Mouse (Mus musculus): ENCODE measurements around the gene Etv5. TPM values are rescaled to one million over a fixed set of nuclear protein-coding genes. Genes with fewer than 3 reads are reported as not detected.

Gene Etv5
- polyA plus RNA-seq, 1 experiment from 2014 or later: 23.8 TPM

DNA sequence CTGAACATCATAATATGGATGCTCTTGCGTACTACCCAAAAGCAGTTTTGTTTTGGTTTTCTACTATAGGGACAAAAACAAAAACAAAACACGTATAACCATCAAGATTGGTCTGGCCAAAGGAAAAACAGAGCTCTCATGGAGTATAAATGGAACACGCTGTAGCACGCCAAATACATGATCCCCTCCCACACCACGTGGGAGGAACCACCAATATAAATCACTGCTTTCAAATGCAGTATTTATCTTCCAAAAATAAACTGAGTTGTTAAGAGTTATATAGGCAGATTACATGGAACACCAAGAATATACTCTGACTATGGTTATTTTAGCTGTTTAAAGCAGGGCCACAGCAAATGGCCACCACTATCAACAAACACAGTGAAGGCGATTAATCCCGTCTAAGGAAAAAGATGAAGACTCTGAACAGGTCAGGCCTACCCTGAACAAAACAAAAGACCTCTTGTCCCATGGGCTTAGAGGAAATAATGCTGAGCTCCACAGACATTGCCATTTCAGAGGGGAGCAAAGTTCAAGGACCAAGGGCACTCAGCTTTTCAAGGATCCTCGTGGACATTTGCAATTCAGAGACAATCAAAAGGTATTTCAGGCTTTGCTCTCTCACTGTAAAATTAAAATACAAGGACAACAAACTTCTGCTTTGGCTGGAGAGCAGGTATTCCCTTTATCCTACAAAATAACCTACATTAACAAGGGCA is 30.7 kb downstream of the Etv5 start:
- Histone ChIP-seq H3K9me3 (replicated peaks) (no peaks in the 10 kb centered on the region), H3K4me2 (no peak overlapping the region), H3K4me1 (replicated peaks) (peaks cover 7% of the 10 kb centered on the region; the same call in 1 of the 2 replicates), H3K36me3 (peaks cover 21% of the 10 kb centered on the region), H3K9ac (no peak overlapping the region), H3K4me3 (no peak overlapping the region), H3K27ac (ENCODE audit: poor library complexity, severe bottlenecking) (no peak overlapping the region), H3K27me3 (replicated peaks) (no peaks in the 10 kb centered on the region)
- 79% methylated on average over 8 of the region's 8 CpGs for WGBS
- ATAC-seq (ENCODE audit: insufficient number of reproducible peaks, low FRiP score): no peak

DNA sequence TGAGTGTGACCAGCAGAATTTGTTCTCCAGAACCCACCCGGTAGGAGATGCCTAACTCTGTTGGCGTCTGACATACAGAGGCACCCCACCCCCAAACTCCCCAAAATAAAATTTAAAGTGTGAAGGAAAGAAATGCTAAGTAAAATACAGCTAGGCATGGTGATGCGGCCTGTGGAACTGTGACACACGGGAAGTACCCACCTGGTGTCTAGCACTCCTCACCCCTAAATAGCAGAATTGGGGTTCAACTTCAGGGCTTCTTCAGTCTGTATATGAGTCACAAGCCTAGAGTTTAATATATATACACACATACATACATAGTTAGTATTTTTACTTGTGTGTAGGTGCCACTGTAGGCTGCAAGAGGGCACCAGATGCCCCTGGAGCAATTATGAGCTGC is 32.8 kb downstream of the Etv5 start:
- Histone ChIP-seq H3K9ac (no peak overlapping the region), H3K4me1 (replicated peaks) (peaks cover 3% of the 10 kb centered on the region; the same call in 1 of the 2 replicates), H3K4me3 (no peak overlapping the region), H3K27ac (ENCODE audit: poor library complexity, severe bottlenecking) (no peak overlapping the region), H3K4me2 (no peak overlapping the region), H3K9me3 (replicated peaks) (no peaks in the 10 kb centered on the region), H3K36me3 (peaks cover 24% of the 10 kb centered on the region), H3K27me3 (replicated peaks) (no peaks in the 10 kb centered on the region)
- no peak for ATAC-seq (ENCODE audit: insufficient number of reproducible peaks, low FRiP score)
- 87% methylated on average over 4 of the region's 4 CpGs for WGBS

DNA sequence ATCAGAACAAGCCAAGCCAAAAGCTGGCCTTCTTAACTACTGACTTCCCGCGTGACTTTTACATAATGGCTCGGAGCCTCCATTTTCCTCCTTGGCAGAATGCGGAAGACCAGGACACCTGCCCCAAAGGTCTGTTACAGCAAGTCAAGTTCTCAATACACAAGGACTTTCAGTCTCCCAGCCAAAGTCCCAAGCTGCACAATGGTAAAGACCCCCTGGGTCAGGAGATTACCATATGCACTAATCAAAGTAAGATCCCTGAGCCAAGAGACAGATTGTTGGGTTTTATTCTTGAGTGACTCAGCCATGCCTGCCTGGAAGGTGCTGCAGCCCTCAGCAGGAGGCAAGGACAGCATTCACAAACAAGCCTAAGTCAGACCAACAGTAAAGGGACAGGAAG is 33.5 kb downstream of the Etv5 start:
- no peak for ATAC-seq (ENCODE audit: insufficient number of reproducible peaks, low FRiP score)
- 89% methylated on average over 4 of the region's 4 CpGs for WGBS
- Histone ChIP-seq H3K27me3 (replicated peaks) (no peaks in the 10 kb centered on the region), H3K36me3 (peaks cover 26% of the 10 kb centered on the region), H3K4me2 (no peak overlapping the region), H3K4me3 (no peak overlapping the region), H3K4me1 (replicated peaks) (peaks cover 3% of the 10 kb centered on the region; the same call in 1 of the 2 replicates), H3K27ac (ENCODE audit: poor library complexity, severe bottlenecking) (no peak overlapping the region), H3K9ac (no peak overlapping the region), H3K9me3 (replicated peaks) (no peaks in the 10 kb centered on the region)

DNA sequence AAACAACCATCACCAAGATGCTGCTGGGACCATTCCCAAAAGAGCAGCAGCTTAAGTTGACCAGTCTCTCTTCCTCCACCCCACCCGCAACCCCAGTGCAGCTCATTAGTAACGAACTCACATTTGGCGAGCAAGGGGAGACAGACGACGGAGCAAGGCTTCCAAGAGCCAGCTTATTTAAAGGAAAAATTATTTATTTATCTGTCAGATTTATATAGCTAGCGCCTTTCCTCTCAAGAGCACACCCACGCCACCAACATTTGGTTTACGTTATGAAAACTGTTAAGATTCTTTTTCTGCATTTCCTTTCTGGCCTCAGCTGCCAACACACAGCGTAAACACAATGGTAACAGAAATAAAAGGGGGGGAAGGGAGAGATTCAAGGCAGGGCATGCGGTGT is 34.0 kb downstream of the Etv5 start:
- Histone ChIP-seq H3K36me3 (peaks cover 31% of the 10 kb centered on the region), H3K4me1 (replicated peaks) (peaks cover 3% of the 10 kb centered on the region; the same call in 1 of the 2 replicates), H3K9ac (no peak overlapping the region), H3K27me3 (replicated peaks) (no peaks in the 10 kb centered on the region), H3K4me2 (no peak overlapping the region), H3K9me3 (replicated peaks) (no peaks in the 10 kb centered on the region), H3K4me3 (no peak overlapping the region), H3K27ac (ENCODE audit: poor library complexity, severe bottlenecking) (no peak overlapping the region)
- no peak for ATAC-seq (ENCODE audit: insufficient number of reproducible peaks, low FRiP score)
- 83% methylated on average over 10 of the region's 10 CpGs for WGBS

DNA sequence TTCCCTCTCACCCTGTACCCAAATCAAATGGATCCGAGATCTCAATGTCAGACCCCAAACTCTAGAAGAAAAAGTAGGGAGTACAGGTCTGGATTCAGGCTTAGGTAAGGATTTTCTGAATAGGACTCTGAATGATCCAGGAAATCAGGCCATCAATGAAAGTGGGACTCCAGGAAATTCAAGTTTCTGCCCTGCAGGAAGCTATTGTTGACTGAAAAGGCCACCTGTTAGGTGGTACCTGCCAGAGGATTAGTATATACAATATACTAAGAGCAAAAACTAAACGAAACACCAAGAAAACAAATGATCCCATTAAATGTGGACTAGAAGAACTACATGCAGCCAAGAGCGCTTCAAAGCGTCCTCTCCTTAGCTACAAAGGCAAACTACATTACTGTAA is 35.8 kb downstream of the Etv5 start:
- Histone ChIP-seq H3K4me2 (no peak overlapping the region), H3K9me3 (replicated peaks) (no peaks in the 10 kb centered on the region), H3K27ac (ENCODE audit: poor library complexity, severe bottlenecking) (no peak overlapping the region), H3K27me3 (replicated peaks) (no peaks in the 10 kb centered on the region), H3K4me1 (replicated peaks) (peaks cover 3% of the 10 kb centered on the region; the same call in 1 of the 2 replicates), H3K36me3 (peaks cover 41% of the 10 kb centered on the region), H3K4me3 (no peak overlapping the region), H3K9ac (no peak overlapping the region)
- WGBS: 88% methylated on average over 4 of the region's 4 CpGs
- ATAC-seq (ENCODE audit: insufficient number of reproducible peaks, low FRiP score): no peak

DNA sequence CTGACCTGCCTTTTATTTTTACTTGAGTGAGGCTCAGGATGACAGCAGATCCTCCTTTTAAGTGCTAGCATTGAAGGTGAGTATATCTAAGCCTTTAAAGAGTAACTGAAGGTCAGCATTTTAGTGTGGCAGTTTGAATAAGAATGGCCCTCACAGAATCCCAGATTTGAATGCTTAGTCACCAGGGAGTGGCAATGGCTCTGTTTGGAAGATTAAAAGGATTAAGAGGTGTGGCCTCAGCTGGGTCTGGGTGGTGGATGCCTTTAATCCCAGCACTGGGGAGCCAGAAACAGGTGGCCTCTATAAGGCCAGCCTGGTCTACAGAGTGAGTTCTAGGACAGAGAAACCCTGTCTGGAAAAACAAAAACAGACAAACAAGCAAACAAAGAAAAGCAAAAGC is 36.9 kb downstream of the Etv5 start:
- peaks cover 48% of the 10 kb centered on the region for H3K36me3 ChIP-seq
- H3K4me1 ChIP-seq (replicated peaks): peaks cover 3% of the 10 kb centered on the region; the same call in 1 of the 2 replicates
- H3K9me3 ChIP-seq (replicated peaks): no peaks in the 10 kb centered on the region
- no peaks in the 10 kb centered on the region for H3K27me3 ChIP-seq (replicated peaks)
- H3K4me2 ChIP-seq: no peak overlapping the region
- ATAC-seq (ENCODE audit: insufficient number of reproducible peaks, low FRiP score): no peak
- no peak overlapping the region for H3K4me3 ChIP-seq
- no peak overlapping the region for H3K9ac ChIP-seq
- H3K27ac ChIP-seq (ENCODE audit: poor library complexity, severe bottlenecking): no peak overlapping the region

DNA sequence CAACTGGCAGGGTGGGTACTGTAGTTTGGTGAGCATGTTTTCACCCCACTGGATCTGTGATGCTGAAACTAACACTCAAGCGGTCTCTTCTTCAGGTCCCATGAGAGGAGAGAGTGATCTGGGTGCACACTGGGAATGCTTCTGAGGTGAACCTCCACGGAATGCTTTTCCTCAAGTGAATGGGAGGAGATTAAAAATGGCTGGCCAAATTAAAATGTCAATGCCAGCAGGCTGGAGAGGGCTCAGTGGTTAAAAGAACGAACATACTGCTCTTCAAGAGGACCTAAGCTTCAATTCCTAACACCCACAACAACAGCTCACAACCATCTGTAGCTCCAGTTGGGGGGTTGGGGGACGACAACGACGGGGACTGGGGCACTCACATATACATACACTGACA is 39.3 kb downstream of the Etv5 start:
- H3K4me3 ChIP-seq: no peak overlapping the region
- no peak for ATAC-seq (ENCODE audit: insufficient number of reproducible peaks, low FRiP score)
- WGBS: 81% methylated on average over 6 of the region's 6 CpGs

DNA sequence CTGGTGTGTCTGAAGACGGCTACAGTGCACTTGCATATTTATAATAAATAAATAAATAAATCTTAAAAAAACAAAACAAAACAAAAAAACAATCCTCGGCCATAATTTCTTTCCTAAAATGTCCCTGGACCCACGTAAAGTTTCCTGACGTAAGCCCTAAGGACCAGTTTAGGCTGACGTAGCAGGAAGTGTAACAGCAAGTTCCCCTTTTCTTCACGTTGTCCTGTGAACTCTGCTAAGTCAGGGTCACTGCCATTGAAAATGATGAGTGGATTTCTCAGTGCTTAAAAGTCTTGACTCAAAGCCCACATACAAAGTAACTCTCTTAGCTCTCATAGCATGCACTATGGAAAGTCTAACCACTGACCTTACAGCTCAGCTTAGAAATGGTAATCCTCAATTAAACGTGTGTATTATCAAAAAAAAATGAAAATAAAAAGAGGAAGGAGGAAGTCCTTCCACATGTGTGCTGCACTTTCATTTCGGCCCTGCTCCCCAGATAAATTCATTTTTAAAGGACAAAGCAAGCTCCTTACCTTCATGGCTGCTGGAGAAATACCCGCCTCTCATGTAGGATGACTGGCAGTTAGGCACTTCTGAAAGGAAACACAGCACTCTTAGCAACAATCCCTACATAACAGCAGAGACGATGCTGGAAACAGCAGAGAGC is 40.6 kb downstream of the Etv5 start:
- Histone ChIP-seq H3K4me1 (replicated peaks) (no peaks in the 10 kb centered on the region), H3K36me3 (peaks cover 53% of the 10 kb centered on the region), H3K9ac (no peak overlapping the region), H3K27me3 (replicated peaks) (no peaks in the 10 kb centered on the region), H3K4me2 (no peak overlapping the region), H3K4me3 (no peak overlapping the region), H3K27ac (ENCODE audit: poor library complexity, severe bottlenecking) (no peak overlapping the region), H3K9me3 (replicated peaks) (no peaks in the 10 kb centered on the region)
- WGBS: 88% methylated on average over 10 of the region's 10 CpGs
- no peak for ATAC-seq (ENCODE audit: insufficient number of reproducible peaks, low FRiP score)

More for the DNA sequence above, 39.3 kb downstream of the Etv5 start:
- peaks cover 48% of the 10 kb centered on the region for H3K36me3 ChIP-seq
- no peak overlapping the region for H3K4me2 ChIP-seq
- no peaks in the 10 kb centered on the region for H3K9me3 ChIP-seq (replicated peaks)
- H3K4me1 ChIP-seq (replicated peaks): no peaks in the 10 kb centered on the region; the same call in 1 of the 2 replicates
- H3K27ac ChIP-seq (ENCODE audit: poor library complexity, severe bottlenecking): no peak overlapping the region
- H3K9ac ChIP-seq: no peak overlapping the region
- H3K27me3 ChIP-seq (replicated peaks): no peaks in the 10 kb centered on the region

DNA sequence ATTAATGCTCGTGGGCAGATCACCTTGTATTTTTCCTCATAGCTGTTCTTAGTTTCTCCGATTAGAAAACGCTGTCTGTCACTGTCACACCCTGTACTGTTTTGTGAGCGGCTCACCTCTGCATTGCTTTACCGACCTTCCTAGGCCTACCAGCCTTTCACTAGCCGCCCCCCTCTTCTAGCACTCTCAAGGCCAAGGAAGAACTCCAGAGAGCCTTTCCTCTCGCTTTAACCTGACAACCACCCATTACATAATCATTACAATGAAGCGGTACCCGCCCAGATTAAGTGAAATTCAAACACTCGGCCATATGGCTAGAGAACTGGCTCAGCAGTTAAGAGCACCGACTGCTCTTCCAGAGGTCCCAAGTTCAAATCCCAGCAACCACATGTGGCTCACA is 41.2 kb downstream of the Etv5 start:
- ATAC-seq (ENCODE audit: insufficient number of reproducible peaks, low FRiP score): no peak
- no peaks in the 10 kb centered on the region for H3K4me1 ChIP-seq (replicated peaks)
- no peak overlapping the region for H3K4me2 ChIP-seq
- WGBS: 84% methylated on average over 11 of the region's 11 CpGs
- no peak overlapping the region for H3K27ac ChIP-seq (ENCODE audit: poor library complexity, severe bottlenecking)
- H3K9me3 ChIP-seq (replicated peaks): no peaks in the 10 kb centered on the region
- peaks cover 56% of the 10 kb centered on the region for H3K36me3 ChIP-seq
- no peaks in the 10 kb centered on the region for H3K27me3 ChIP-seq (replicated peaks)
- H3K4me3 ChIP-seq: no peak overlapping the region
- no peak overlapping the region for H3K9ac ChIP-seq

DNA sequence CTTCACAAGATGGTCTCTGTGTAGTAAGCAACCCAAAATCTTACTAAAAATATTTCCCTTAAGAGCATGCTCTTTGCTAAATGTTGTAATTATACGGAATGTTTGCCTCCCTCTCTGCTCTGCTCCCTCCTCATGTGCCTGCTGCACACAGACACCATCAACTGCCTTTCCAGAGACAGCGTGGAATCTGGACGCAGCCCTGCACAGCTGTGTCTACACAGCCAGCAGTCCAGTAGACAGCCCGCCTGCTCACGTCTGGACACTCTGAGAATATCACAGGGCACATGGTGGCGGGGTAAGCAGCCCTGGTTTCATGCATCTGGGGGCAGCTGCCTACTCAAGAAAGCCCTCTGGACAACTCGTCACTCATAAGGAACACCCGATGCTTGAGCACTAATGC is 43.1 kb downstream of the Etv5 start:
- Histone ChIP-seq H3K4me1 (replicated peaks) (no peaks in the 10 kb centered on the region), H3K4me3 (no peak overlapping the region), H3K4me2 (no peak overlapping the region), H3K9ac (no peak overlapping the region), H3K27me3 (replicated peaks) (no peaks in the 10 kb centered on the region), H3K27ac (ENCODE audit: poor library complexity, severe bottlenecking) (no peak overlapping the region), H3K9me3 (replicated peaks) (no peaks in the 10 kb centered on the region), H3K36me3 (peaks cover 63% of the 10 kb centered on the region)
- no peak for ATAC-seq (ENCODE audit: insufficient number of reproducible peaks, low FRiP score)
- 78% methylated on average over 8 of the region's 8 CpGs for WGBS

DNA sequence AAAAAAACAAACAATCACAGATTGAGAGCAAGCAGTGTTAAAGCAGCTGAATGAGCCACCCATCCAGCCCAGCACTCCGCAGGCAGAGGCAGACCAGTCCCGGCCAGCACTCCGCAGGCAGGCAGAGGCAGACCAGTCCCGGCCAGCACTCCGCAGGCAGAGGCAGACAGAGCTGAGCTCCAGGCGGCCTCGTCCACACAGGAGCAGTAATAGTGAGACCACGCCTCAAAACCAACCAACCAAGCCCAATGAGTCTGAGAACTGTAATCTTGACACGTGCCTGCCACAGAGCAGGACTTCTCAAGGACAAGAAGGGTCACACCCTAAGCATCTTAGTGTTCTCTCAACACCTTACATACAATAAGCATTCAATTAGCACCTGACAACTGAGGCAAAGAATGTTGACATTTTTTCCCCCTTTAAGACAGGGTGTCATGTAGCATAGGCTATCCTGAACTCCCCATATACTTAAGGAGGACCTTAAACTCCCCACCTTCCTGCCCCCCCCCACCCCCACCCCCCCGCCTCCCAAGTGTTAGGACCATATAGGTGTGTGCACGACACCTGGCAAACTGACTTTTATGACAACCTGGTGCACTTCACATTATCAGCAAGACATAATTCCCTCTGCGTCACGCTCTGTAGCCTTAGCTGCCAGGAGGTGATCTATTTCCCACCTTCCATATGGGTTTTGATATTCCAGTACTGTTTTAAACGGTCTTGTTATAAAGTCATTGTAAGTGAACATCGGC is 44.2 kb downstream of the Etv5 start:
- H3K27me3 ChIP-seq (replicated peaks): no peaks in the 10 kb centered on the region
- H3K27ac ChIP-seq (ENCODE audit: poor library complexity, severe bottlenecking): no peak overlapping the region
- no peaks in the 10 kb centered on the region for H3K4me1 ChIP-seq (replicated peaks)
- no peak overlapping the region for H3K4me2 ChIP-seq
- peaks cover 54% of the 10 kb centered on the region for H3K36me3 ChIP-seq
- H3K9ac ChIP-seq: no peak overlapping the region
- 72% methylated on average over 15 of the region's 15 CpGs for WGBS
- H3K9me3 ChIP-seq (replicated peaks): no peaks in the 10 kb centered on the region
- no peak for ATAC-seq (ENCODE audit: insufficient number of reproducible peaks, low FRiP score)
- H3K4me3 ChIP-seq: no peak overlapping the region

All from heart, embryonic 12.5 days (tissue).